Mouse (Mus musculus): Measurements from ENCODE around the gene Zbtb39. TPM values are rescaled to one million over a fixed set of nuclear protein-coding genes. Genes with fewer than 3 reads are reported as not detected.
A peak's percentile ranks its signal among the peaks of the same experiment; 100 is the strongest.
"Not testable (repeated sequence)": the region's sequence is repeated elsewhere in the genome, so short reads cannot be mapped to it uniquely, and the experiment has no call there.

Gene Zbtb39
- total and polyA plus RNA-seq, 3 experiments: 4.3 to 7.8 (median 7.7) TPM

GRCm38 (mm10) chr10:127766564-127766963 lies 27.2 kb downstream of the Zbtb39 start:
- Histone ChIP-seq H3K4me3 (no peak overlapping the region), H3K36me3 (ENCODE audit: control insufficient read depth, insufficient read depth, low read length) (no peaks in the 10 kb centered on the region), H3K27ac (no peak overlapping the region), H3K9ac (ENCODE audit: low read depth, low read length) (no peak overlapping the region), H3K79me2 (replicated peaks; ENCODE audit: control insufficient read depth, insufficient read depth, low read length) (no peaks in the 10 kb centered on the region), H3K4me1 (ENCODE audit: control insufficient read depth, insufficient read depth, low read length) (no peaks in the 10 kb centered on the region), H3K27me3 (ENCODE audit: control insufficient read depth, insufficient read depth, low read length) (no peaks in the 10 kb centered on the region)
- no peak for DNase-seq
- WGBS: 68% methylated on average over 1 of the region's 1 CpGs
- intact Hi-C loops (cut with DNase I): no loop called here
- TF ChIP-seq CTCF (IDR thresholded peaks at IDR 0.05): no peak
- no peak for TF ChIP-seq POLR2A (IDR thresholded peaks at IDR 0.05; ENCODE audit: insufficient read depth, low read depth, low read length)
- TF ChIP-seq EP300 (IDR thresholded peaks at IDR 0.05; ENCODE audit: insufficient read depth, low read depth, low read length): no peak

GRCm38 (mm10) chr10:127776011-127776410 lies 36.7 kb downstream of the Zbtb39 start, which contains the start of gene Rdh9:
Rdh9 (plus strand) TSS chr10:127776386.
- no peak for DNase-seq
- H3K9ac ChIP-seq (ENCODE audit: low read depth, low read length): no peak within 1 kb of the TSS
- H3K27ac ChIP-seq: no peak within 1 kb of the TSS
- no peaks in the 10 kb centered on the region for H3K4me1 ChIP-seq (ENCODE audit: control insufficient read depth, insufficient read depth, low read length)
- TF ChIP-seq EP300 (IDR thresholded peaks at IDR 0.05; ENCODE audit: insufficient read depth, low read depth, low read length): no peak
- no peak for TF ChIP-seq CTCF (IDR thresholded peaks at IDR 0.05)
- TF ChIP-seq POLR2A (IDR thresholded peaks at IDR 0.05; ENCODE audit: insufficient read depth, low read depth, low read length): no peak
- H3K4me3 ChIP-seq: no peak within 1 kb of the TSS
- intact Hi-C loops (cut with DNase I): no loop called here
- H3K79me2 ChIP-seq (replicated peaks; ENCODE audit: control insufficient read depth, insufficient read depth, low read length): no peaks in the 10 kb centered on the region
- H3K36me3 ChIP-seq (ENCODE audit: control insufficient read depth, insufficient read depth, low read length): no peaks in the 10 kb centered on the region
- H3K27me3 ChIP-seq (ENCODE audit: control insufficient read depth, insufficient read depth, low read length): no peaks in the 10 kb centered on the region
- WGBS: 59% methylated on average over 2 of the region's 2 CpGs

- intact Hi-C loops (cut with DNase I); H3K27me3 ChIP-seq (ENCODE audit: control insufficient read depth, insufficient read depth, low read length); H3K27ac ChIP-seq; H3K4me3 ChIP-seq; DNase-seq; H3K4me1 ChIP-seq (ENCODE audit: control insufficient read depth, insufficient read depth, low read length); H3K79me2 ChIP-seq (replicated peaks; ENCODE audit: control insufficient read depth, insufficient read depth, low read length); H3K36me3 ChIP-seq (ENCODE audit: control insufficient read depth, insufficient read depth, low read length); H3K9ac ChIP-seq (ENCODE audit: low read depth, low read length): not testable (repeated sequence)
- 95% methylated on average over 17 of the region's 17 CpGs for WGBS
Measured at GRCm38 (mm10) chr10:127782321-127782720, 43.0 kb downstream of the Zbtb39 start.

GRCm38 (mm10) chr10:127785411-127785810 lies 46.1 kb downstream of the Zbtb39 start:
- 51% methylated on average over 1 of the region's 1 CpGs for WGBS
- H3K9ac ChIP-seq (ENCODE audit: low read depth, low read length); H3K79me2 ChIP-seq (replicated peaks; ENCODE audit: control insufficient read depth, insufficient read depth, low read length); H3K36me3 ChIP-seq (ENCODE audit: control insufficient read depth, insufficient read depth, low read length); H3K4me1 ChIP-seq (ENCODE audit: control insufficient read depth, insufficient read depth, low read length); H3K27me3 ChIP-seq (ENCODE audit: control insufficient read depth, insufficient read depth, low read length); H3K4me3 ChIP-seq; H3K27ac ChIP-seq; DNase-seq; intact Hi-C loops (cut with DNase I): not testable (repeated sequence)
- peak; percentile 16 for TF ChIP-seq CTCF (IDR thresholded peaks at IDR 0.05)

Other genes with a start within 250 kb of the Zbtb39 start
- 1 to 10 TPM in 1 of 2 experiments, under 1 TPM in 1; 0.21 to 1.2 TPM for gene Stac3, start 237.9 kb upstream of the Zbtb39 start, total RNA-seq (2021)
- 0.86 and 1.7 TPM in 2 replicates for gene Stac3, start 237.9 kb upstream of the Zbtb39 start, polyA plus RNA-seq (2012; rRNA removed)
- gene Ndufa4l2, start 224.6 kb upstream of the Zbtb39 start, total RNA-seq (2021): 10 to 100 TPM; 20.1 to 27.9 TPM
- 45.1 and 64.4 TPM in 2 replicates for gene Ndufa4l2, start 224.6 kb upstream of the Zbtb39 start, polyA plus RNA-seq (2012; rRNA removed)
- gene Shmt2, start 217.1 kb upstream of the Zbtb39 start, total RNA-seq (2021): 10 to 100 TPM; 42.6 to 43.4 TPM
- 60.9 and 67.0 TPM in 2 replicates for gene Shmt2, start 217.1 kb upstream of the Zbtb39 start, polyA plus RNA-seq (2012; rRNA removed)
- gene Nxph4, start 205.0 kb upstream of the Zbtb39 start, total RNA-seq (2021): under 1 TPM; 0.34 to 0.68 TPM
- gene Nxph4, start 205.0 kb upstream of the Zbtb39 start, polyA plus RNA-seq (2012; rRNA removed): 0.39 and 0.41 TPM in 2 replicates
- gene Lrp1, start 118.4 kb upstream of the Zbtb39 start, total RNA-seq (2021): 10 to 100 TPM; 74.0 to 79.5 TPM
- gene Lrp1, start 118.4 kb upstream of the Zbtb39 start, polyA plus RNA-seq (2012; rRNA removed): 74.1 and 83.7 TPM in 2 replicates
- gene Stat6, start 96.6 kb upstream of the Zbtb39 start, total RNA-seq (2021): 10 to 100 TPM; 43.7 to 43.9 TPM
- gene Stat6, start 96.6 kb upstream of the Zbtb39 start, polyA plus RNA-seq (2012; rRNA removed): 49.5 and 61.7 TPM in 2 replicates
- 1 to 10 TPM; 3.7 to 4.2 TPM for gene Nemp1, start 72.6 kb upstream of the Zbtb39 start, total RNA-seq (2021)
- 2.2 and 4.0 TPM in 2 replicates for gene Nemp1, start 72.6 kb upstream of the Zbtb39 start, polyA plus RNA-seq (2012; rRNA removed)
- gene Nab2, start 71.0 kb upstream of the Zbtb39 start, total RNA-seq (2021): 1 to 10 TPM; 5.0 to 6.3 TPM
- 10.0 and 11.2 TPM in 2 replicates for gene Nab2, start 71.0 kb upstream of the Zbtb39 start, polyA plus RNA-seq (2012; rRNA removed)
- under 1 TPM in 1 of 2 experiments, not detected in 1; 0.08 TPM for gene Myo1a, start 34.4 kb upstream of the Zbtb39 start, total RNA-seq (2021)
- 0.04 and 0.12 TPM in 2 replicates for gene Myo1a, start 34.4 kb upstream of the Zbtb39 start, polyA plus RNA-seq (2012; rRNA removed)
- not detected for gene Tac2, start 15.1 kb upstream of the Zbtb39 start, total RNA-seq (2021)
- not detected in 2 replicates for gene Tac2, start 15.1 kb upstream of the Zbtb39 start, polyA plus RNA-seq (2012; rRNA removed)
- gene Gpr182, start 12.2 kb downstream of the Zbtb39 start, total RNA-seq (2021): 1 to 10 TPM; 2.6 to 3.9 TPM
- gene Gpr182, start 12.2 kb downstream of the Zbtb39 start, polyA plus RNA-seq (2012; rRNA removed): 7.7 and 8.6 TPM in 2 replicates
- under 1 TPM in 1 of 2 experiments, not detected in 1; 0.05 TPM for gene Rdh1, start 20.2 kb downstream of the Zbtb39 start, total RNA-seq (2021)
- gene Rdh1, start 20.2 kb downstream of the Zbtb39 start, polyA plus RNA-seq (2012; rRNA removed): 0.04 TPM in 1 of 2 replicates, not detected in the other
- under 1 TPM in 1 of 2 experiments, not detected in 1; 0.10 TPM for gene Rdh16f1, start 20.2 kb downstream of the Zbtb39 start, total RNA-seq (2021)
- gene Rdh16f1, start 20.2 kb downstream of the Zbtb39 start, polyA plus RNA-seq (2012; rRNA removed): 0.12 TPM in 1 of 2 replicates, not detected in the other
- gene Rdh9, start 36.8 kb downstream of the Zbtb39 start, total RNA-seq (2021): not detected
- 0.20 TPM in 1 of 2 replicates, not detected in the other for gene Rdh9, start 36.8 kb downstream of the Zbtb39 start, polyA plus RNA-seq (2012; rRNA removed)
- gene Rdh16, start 61.6 kb downstream of the Zbtb39 start, total RNA-seq (2021): not detected
- 0.06 TPM in 1 of 2 replicates, not detected in the other for gene Rdh16, start 61.6 kb downstream of the Zbtb39 start, polyA plus RNA-seq (2012; rRNA removed)
- not detected for gene Rdh19, start 110.4 kb downstream of the Zbtb39 start, total RNA-seq (2021)
- gene Rdh19, start 110.4 kb downstream of the Zbtb39 start, polyA plus RNA-seq (2012; rRNA removed): not detected in 2 replicates
- gene Rdh16f2, start 126.9 kb downstream of the Zbtb39 start, total RNA-seq (2021): not detected
- not detected in 2 replicates for gene Rdh16f2, start 126.9 kb downstream of the Zbtb39 start, polyA plus RNA-seq (2012; rRNA removed)
- gene Rdh7, start 149.3 kb downstream of the Zbtb39 start, total RNA-seq (2021): not detected
- gene Rdh7, start 149.3 kb downstream of the Zbtb39 start, polyA plus RNA-seq (2012; rRNA removed): 0.35 TPM in 1 of 2 replicates, not detected in the other
- not detected for gene Sdr9c7, start 159.0 kb downstream of the Zbtb39 start, total RNA-seq (2021)
- gene Sdr9c7, start 159.0 kb downstream of the Zbtb39 start, polyA plus RNA-seq (2012; rRNA removed): not detected in 2 replicates